Mouse (Mus musculus) adrenal gland, adult (tissue): Measurements from ENCODE around the gene Erbb4.

Experiments
- DNase-seq, 2 experiments: peaks; one replicate each; pipeline ENCODE4 v3.0.0; 2022 to 2023; ENCODE audit warnings: low spot score in 1 of 2; ENCODE audit not compliant: inconsistent age in 2 of 2

The Erbb4 gene

GRCm38 (mm10) chr1:69107485-69108158 lies at the start of gene Erbb4:
Erbb4 (minus strand) TSS chr1:69108059.
- DNase-seq = peak; percentile 7 to 50

- DNase-seq = no peak
Measured at GRCm38 (mm10) chr1:69157346-69157745, 49.5 kb upstream of the Erbb4 start.

GRCm38 (mm10) chr1:69141341-69141740 lies 33.5 kb upstream of the Erbb4 start:
- DNase-seq = no peak

- DNase-seq = no peak
Measured at GRCm38 (mm10) chr1:69139519-69139868, 31.6 kb upstream of the Erbb4 start.

GRCm38 (mm10) chr1:69138856-69139518 lies 31.1 kb upstream of the Erbb4 start:
- peak; percentile 21 to 81 for DNase-seq

GRCm38 (mm10) chr1:69124147-69124848 lies 16.4 kb upstream of the Erbb4 start:
- no peak for DNase-seq

GRCm38 (mm10) chr1:69118249-69118938 lies 10.5 kb upstream of the Erbb4 start:
- DNase-seq = peak in 1 of 2 experiments; percentile 45

GRCm38 (mm10) chr1:69108159-69108925 lies 483 bp upstream of the Erbb4 start:
- DNase-seq = peak; percentile 29 to 78

GRCm38 (mm10) chr1:69106937-69107461 lies 860 bp downstream of the Erbb4 start:
- peak; percentile 4 to 55 for DNase-seq

GRCm38 (mm10) chr1:69106322-69106761 lies 1.5 kb downstream of the Erbb4 start:
- DNase-seq = peak; percentile 22 to 75

GRCm38 (mm10) chr1:69105493-69106321 lies 2.2 kb downstream of the Erbb4 start:
- peak; percentile 19 to 75 for DNase-seq

- DNase-seq = peak in 1 of 2 experiments; percentile 30
Measured at GRCm38 (mm10) chr1:69105096-69105492, 2.8 kb downstream of the Erbb4 start.

GRCm38 (mm10) chr1:69103211-69103706 lies 4.6 kb downstream of the Erbb4 start:
- no peak for DNase-seq

GRCm38 (mm10) chr1:69101670-69102069 lies 6.2 kb downstream of the Erbb4 start:
- no peak for DNase-seq

- no peak for DNase-seq
Measured at GRCm38 (mm10) chr1:69093052-69093451, 14.8 kb downstream of the Erbb4 start.

- DNase-seq = no peak
Measured at GRCm38 (mm10) chr1:69089331-69089730, 18.5 kb downstream of the Erbb4 start.

- DNase-seq = no peak
Measured at GRCm38 (mm10) chr1:69085753-69086152, 22.1 kb downstream of the Erbb4 start.

GRCm38 (mm10) chr1:69048918-69049317 lies 58.9 kb downstream of the Erbb4 start:
- DNase-seq = no peak

GRCm38 (mm10) chr1:69046228-69046978 lies 61.5 kb downstream of the Erbb4 start:
- no peak for DNase-seq
